Mouse (Mus musculus) testis, adult 2 months (tissue): ENCODE results near the gene Trappc3l. TPM values are rescaled to one million over a fixed set of nuclear protein-coding genes. Genes with fewer than 3 reads are reported as not detected.
A peak's percentile ranks its signal among the peaks of the same experiment; 100 is the strongest.

Experiments used
- H3K27ac ChIP-seq: fragments of 200-500 bp; 2 replicates; pipeline ENCODE4 v1.5.1; 2012; ENCODE audit warnings: low read depth, low read length; ENCODE audit not compliant: control insufficient read depth, insufficient read depth
- H3K27me3 ChIP-seq: fragments of 200-500 bp; 2 replicates; pipeline ENCODE4 v1.6.1; 2012; ENCODE audit warnings: mild to moderate bottlenecking, low read length, moderate library complexity; ENCODE audit not compliant: control insufficient read depth, insufficient read depth
- H3K36me3 ChIP-seq: fragments of 200-500 bp; 2 replicates; pipeline ENCODE4 v1.6.1; 2012; ENCODE audit warnings: mild to moderate bottlenecking, low read length; ENCODE audit not compliant: control insufficient read depth, insufficient read depth
- H3K4me1 ChIP-seq: fragments of 200-500 bp; 2 replicates; pipeline ENCODE4 v1.6.1; 2012; ENCODE audit warnings: low read length; ENCODE audit not compliant: control insufficient read depth, insufficient read depth
- H3K4me3 ChIP-seq: fragments of 200-500 bp; 2 replicates; pipeline ENCODE4 v1.5.1; 2012; ENCODE audit warnings: low read depth, mild to moderate bottlenecking, low read length, moderate library complexity, mixed read lengths; ENCODE audit not compliant: control insufficient read depth
- CTCF ChIP-seq: fragments of 200-500 bp; IDR thresholded peaks from 2 replicates; pipeline ENCODE4 v1.5.1; 2012; ENCODE audit warnings: low read depth, mild to moderate bottlenecking, inconsistent platforms, low read length, moderate library complexity; ENCODE audit not compliant: control insufficient read depth, insufficient read depth, insufficient replicate concordance
- POLR2A ChIP-seq: fragments of 200-500 bp; IDR thresholded peaks from 2 replicates; pipeline ENCODE4 v1.6.1; 2012; ENCODE audit warnings: low read depth, mild to moderate bottlenecking, inconsistent platforms, low read length, moderate library complexity; ENCODE audit not compliant: control insufficient read depth
- polyA plus RNA-seq: library from polyadenylated mRNA; depleted of rRNA; stranded (reverse); fragments of >200 nt; gene quantifications from 2 replicates; pipeline ENCODE4 v1.2.3, GENCODE M21; 2012

The Trappc3l gene
- polyA plus RNA-seq, 1 experiment = not detected

DNA sequence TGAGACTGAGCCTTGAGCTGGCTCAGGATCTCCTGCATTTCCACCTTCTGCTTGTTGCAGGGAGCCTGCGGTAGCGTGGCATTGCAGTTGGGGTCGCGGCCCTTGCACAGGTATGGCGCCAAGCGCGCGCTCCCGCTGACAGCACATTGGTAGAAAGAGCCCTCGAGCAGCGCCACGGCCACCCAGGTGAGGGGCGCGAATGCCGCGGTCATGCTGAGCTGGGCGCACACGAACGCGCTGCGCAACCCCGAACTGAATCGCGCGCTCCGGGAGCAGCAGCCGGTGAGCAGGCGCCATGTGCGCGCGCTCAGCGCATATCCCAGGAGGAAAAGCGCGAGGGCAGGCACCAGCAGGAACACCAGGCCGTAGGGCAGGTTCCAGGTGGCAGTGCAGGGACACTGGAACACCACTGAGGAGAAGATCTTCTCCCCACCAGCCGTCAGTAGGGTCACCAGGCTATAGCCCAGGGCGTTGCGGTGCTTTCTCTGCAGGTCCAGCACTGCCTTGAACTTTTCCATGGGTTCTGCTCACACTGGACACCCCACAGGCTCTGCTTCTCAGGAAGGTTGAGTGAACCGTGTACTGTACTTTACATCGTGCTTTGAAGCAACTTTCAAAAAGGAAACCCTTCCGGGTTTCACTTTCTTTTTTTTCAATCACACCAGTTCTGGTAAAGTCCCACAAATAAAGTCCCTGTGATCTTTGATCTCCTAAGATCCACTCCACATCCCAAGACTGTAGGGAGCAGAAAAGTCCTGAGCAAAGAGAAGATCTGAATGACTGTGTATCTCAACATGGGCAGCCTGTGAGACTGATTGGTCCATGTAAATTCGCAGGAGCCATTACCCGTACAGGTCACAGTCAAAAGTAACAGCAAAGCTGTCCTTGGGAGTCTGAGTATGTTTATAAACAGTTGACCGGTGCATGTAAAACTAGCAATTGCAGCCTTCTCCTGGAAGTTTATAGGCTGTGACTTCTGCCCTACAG lies 90.3 kb downstream of the Trappc3l start, which contains the start of gene Calhm6:
Gene Calhm6, minus strand, starts transcription at position 593 of the 987 bp plus-strand sequence.
- peaks cover 3% of the 10 kb centered on the region for H3K4me1 ChIP-seq
- no peak within 1 kb of the TSS for H3K27ac ChIP-seq
- H3K27me3 ChIP-seq = no peaks in the 10 kb centered on the region
- no peaks in the 10 kb centered on the region for H3K36me3 ChIP-seq
- TF ChIP-seq CTCF = no peak
- no peak for TF ChIP-seq POLR2A
- H3K4me3 ChIP-seq = peak within 1 kb of the TSS; percentile 48

DNA sequence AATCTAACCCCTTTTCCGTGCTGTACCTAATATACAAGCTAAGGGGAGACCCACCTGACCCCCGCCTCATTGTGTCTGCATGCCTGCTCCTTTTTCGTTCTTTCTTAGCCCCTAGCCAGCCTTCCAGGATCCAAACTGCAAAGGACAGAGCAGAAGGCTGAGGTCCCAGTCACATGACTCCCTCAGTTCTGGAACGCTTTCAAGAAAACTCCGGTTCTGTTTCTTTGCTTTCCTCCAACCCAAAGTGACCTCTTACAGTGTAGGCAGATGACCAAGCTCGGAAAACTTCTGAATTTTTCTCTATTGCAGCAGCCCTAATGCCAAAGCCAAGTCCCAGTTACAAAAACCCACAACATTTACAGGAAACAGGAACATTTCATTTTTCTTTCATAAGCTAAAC lies 91.0 kb downstream of the Trappc3l start:
- Histone ChIP-seq H3K4me3 (no peak overlapping the region), H3K27me3 (no peaks in the 10 kb centered on the region), H3K27ac (no peak overlapping the region), H3K4me1 (peaks cover 3% of the 10 kb centered on the region), H3K36me3 (no peaks in the 10 kb centered on the region)
- TF ChIP-seq CTCF (no peak), POLR2A (no peak)

DNA sequence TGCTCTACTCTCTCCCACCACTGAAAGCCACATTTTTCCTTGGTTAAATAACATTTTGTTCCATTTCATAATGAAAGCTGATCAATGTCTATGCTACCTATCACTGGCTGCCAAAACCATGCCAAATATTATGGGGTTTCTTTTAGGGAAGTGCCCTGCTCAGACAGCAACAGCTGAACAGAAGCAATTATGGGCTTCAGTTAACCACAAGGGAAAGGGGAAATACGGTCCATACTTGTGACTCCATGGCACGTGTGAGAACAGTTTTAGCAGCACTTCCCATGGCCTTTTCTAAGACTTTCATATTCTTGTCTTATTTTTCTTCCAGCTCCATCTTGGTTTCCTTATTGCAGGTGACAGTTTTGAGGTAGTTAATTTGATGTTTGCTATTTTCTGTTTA lies 94.0 kb downstream of the Trappc3l start:
- TF ChIP-seq POLR2A = no peak
- TF ChIP-seq CTCF = no peak
- H3K27me3 ChIP-seq = no peaks in the 10 kb centered on the region
- H3K27ac ChIP-seq = no peak overlapping the region
- H3K4me3 ChIP-seq = no peak overlapping the region
- no peaks in the 10 kb centered on the region for H3K36me3 ChIP-seq
- H3K4me1 ChIP-seq = peaks cover 3% of the 10 kb centered on the region

DNA sequence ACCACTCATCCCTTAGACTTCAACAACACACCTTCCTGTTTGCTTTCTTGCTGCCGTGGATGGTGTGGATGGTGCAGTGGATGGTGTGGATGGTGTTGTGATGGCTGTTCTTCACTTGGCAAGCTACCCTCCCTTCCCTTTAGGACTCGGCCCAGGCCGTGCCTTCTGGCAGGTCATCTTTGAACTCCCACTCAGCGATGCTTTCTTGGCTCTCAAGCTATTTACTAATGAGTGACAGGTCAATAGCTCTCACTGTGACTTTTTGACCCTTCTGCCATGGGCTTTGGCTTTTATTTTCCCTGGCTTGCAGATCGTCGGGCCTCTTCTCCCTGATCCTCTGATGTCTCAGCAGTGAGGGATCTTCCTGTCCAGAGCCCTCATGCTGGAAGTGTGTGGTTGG lies 99.0 kb downstream of the Trappc3l start:
- H3K27ac ChIP-seq = no peak overlapping the region
- no peaks in the 10 kb centered on the region for H3K27me3 ChIP-seq
- TF ChIP-seq CTCF (no peak), POLR2A (no peak)
- no peak overlapping the region for H3K4me3 ChIP-seq
- H3K4me1 ChIP-seq = no peaks in the 10 kb centered on the region
- no peaks in the 10 kb centered on the region for H3K36me3 ChIP-seq

DNA sequence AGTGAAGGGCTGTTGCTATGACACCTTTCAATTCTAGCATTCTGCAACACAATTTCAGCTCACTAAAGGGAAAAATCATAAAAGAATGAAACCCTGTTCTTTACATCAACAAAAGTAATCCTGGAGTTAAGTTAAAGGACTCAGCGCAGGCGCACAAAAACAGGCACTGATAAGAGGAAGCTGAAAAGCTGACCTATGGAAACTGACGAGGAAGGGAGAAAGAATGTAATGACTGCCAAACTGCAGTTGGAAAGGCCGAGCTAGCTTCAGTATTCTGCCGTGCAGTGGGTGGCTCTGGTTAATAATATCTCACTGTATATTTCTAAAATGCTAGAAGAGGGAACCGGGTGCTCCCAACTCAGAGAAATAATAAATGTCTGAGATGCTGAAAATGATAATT lies 100.6 kb downstream of the Trappc3l start:
- Histone ChIP-seq H3K27me3 (no peaks in the 10 kb centered on the region), H3K4me3 (no peak overlapping the region), H3K27ac (no peak overlapping the region), H3K36me3 (no peaks in the 10 kb centered on the region), H3K4me1 (no peaks in the 10 kb centered on the region; the same call in 1 of the 2 replicates)
- no peak for TF ChIP-seq CTCF
- no peak for TF ChIP-seq POLR2A

DNA sequence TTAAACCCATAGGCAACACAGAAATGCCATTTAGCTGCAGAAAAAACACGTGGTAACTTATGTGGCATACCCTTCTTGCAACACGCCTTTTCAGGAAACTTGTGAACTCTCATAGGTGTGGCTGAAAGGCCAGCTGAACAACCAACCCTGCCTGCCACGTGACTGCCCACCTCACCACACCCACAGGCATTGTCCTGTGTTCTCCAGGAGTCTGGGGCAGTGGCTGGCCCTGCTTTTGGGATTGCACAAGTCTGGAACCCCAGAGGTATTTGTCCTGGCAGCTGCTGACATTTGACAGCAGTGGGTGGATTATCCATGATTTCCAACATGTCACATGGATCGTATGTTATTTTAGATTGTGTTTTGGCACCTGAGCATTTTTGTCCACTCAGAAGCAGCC lies 102.4 kb downstream of the Trappc3l start:
- Histone ChIP-seq H3K27ac (no peak overlapping the region), H3K4me1 (no peaks in the 10 kb centered on the region; the same call in 1 of the 2 replicates), H3K36me3 (no peaks in the 10 kb centered on the region), H3K27me3 (no peaks in the 10 kb centered on the region), H3K4me3 (no peak overlapping the region)
- TF ChIP-seq CTCF = no peak
- TF ChIP-seq POLR2A = no peak

DNA sequence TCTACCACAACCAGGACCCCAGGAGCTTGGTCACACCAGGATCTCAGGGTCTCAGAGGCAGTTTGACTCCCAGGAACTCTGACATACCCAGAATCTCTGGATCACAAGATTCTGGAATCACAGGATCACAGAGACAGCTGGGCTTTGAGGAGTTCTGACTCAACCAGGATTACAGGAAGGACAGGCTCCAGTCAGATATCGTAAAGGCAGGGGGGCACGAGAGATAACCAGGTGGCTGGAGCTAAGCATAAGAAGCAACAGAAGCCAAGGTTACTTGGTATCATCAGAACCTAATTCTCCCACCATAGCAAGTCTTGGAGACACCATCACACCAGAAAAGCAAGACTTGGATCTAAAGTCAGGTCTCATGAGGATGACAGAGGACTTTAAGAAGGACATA lies 104.3 kb downstream of the Trappc3l start:
- no peaks in the 10 kb centered on the region; the same call in 1 of the 2 replicates for H3K4me1 ChIP-seq
- TF ChIP-seq POLR2A (no peak), CTCF (no peak)
- H3K27me3 ChIP-seq = no peaks in the 10 kb centered on the region
- H3K27ac ChIP-seq = no peak overlapping the region
- no peaks in the 10 kb centered on the region for H3K36me3 ChIP-seq
- H3K4me3 ChIP-seq = no peak overlapping the region

DNA sequence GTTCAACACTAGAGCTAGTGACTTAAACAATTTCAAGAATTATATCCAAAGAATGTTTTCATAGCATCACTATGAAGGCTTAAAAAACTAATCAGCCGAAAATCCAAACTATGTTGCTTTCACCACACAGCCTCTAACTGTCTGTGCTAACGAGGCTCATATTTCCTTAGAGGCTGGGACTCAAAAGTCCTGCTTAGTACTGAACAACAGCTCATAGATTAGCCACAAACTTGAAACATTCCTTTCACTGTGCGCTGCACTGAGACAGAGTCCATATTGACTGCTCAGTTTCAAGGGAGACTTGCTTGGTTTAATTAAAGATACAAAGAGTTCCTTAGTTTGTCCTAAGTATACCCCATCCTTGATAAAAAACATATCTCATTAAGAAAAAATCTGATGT lies 112.4 kb downstream of the Trappc3l start:
- no peak overlapping the region for H3K27ac ChIP-seq
- no peaks in the 10 kb centered on the region for H3K27me3 ChIP-seq
- no peaks in the 10 kb centered on the region for H3K4me1 ChIP-seq
- no peak overlapping the region for H3K4me3 ChIP-seq
- H3K36me3 ChIP-seq = no peaks in the 10 kb centered on the region
- TF ChIP-seq CTCF (no peak), POLR2A (no peak)
